Mouse (Mus musculus): Measurements from ENCODE around the gene Mvb12a.

Mvb12a gene

GRCm38 (mm10) chr8:71563992-71564391 is 21.3 kb downstream of the Mvb12a start:
- DNase-seq (ENCODE audit: low read depth, low spot score) = no peak

- DNase-seq (ENCODE audit: low read depth, low spot score) = no peak
Observed at GRCm38 (mm10) chr8:71566501-71566900, 23.8 kb downstream of the Mvb12a start, which contains the start of gene Nxnl1. Gene Nxnl1, minus strand, starts transcription at chr8:71566601.

DNA sequence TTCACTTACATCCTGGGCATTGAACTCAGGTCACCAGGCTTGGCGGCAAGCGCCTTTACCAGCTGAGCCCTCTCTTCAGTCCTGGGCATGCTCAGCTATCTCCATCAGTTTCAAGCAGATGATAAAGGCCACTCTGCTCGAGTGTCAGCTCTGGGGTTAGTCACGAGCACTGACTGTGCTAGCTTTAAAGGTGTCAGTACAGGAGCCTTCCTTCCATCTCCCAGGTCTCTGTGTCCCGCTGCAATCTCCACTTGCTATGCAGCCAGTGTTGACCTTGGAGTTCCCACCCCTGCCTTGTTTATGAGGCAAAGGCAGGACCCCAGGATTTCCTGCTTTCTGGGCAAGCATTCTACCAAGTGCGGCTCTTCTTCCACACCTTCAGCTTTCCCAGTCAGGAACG is 24.9 kb downstream of the Mvb12a start:
- DNase-seq (ENCODE audit: low read depth, low spot score) = no peak

- peak; percentile 49 for DNase-seq (ENCODE audit: low read depth, low spot score)
Observed at GRCm38 (mm10) chr8:71568387-71568937, 25.7 kb downstream of the Mvb12a start, which contains the start of gene Slc27a1. Gene Slc27a1, plus strand, starts transcription at chr8:71568882.

- no peak for DNase-seq (ENCODE audit: low read depth, low spot score)
Observed at GRCm38 (mm10) chr8:71568941-71569340, 26.2 kb downstream of the Mvb12a start.

DNA sequence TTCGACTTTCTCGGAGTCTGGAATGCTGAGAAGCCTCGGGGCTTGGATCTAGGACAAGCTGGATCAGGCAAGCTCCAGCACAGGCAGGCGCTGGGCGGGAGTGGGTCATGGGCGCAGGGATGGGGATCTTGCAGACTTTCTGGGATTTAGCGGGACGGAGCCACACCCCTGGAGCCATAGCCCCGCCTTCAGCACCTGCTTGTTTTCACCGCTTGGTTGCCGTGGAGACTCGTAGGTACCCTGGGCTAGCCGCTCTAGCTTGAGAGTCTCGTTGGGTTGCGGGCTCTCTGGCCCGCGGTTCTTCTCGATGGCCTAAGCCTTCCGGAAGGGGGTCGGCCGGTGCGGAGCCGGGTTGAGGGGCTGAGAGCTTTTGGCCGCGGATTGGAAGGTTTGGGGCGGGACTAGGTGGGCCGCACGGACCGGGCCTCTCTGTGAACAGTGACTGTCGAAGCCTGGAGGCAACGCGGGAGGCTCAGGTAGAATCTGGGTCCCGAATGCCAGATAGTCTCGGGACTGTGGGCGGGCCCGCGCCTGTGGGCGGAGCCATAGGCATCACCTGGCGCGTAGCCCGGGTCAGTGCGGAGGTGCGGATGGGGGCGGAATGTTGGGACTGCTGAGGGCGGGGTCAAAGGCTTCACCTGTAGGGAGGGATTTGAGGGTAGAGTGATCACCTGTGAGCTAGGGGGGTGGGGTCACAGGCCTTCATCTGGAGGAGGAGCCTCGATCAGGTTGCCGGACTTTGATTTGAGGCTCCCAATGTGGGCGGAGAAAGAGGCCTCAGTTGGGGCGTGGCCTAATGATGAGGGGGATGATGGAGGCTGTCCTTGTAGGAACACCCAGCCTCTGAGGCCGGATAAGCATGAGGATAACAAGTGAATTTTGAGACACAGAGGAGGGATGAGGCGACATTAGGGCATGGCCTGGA is 26.9 kb downstream of the Mvb12a start:
- peak; percentile 94 for DNase-seq (ENCODE audit: low read depth, low spot score)

GRCm38 (mm10) chr8:71570291-71570954 is 27.7 kb downstream of the Mvb12a start:
- peak; percentile 95 for DNase-seq (ENCODE audit: low read depth, low spot score)

- no peak for DNase-seq (ENCODE audit: low read depth, low spot score)
Observed at GRCm38 (mm10) chr8:71572077-71572476, 29.4 kb downstream of the Mvb12a start.

DNA sequence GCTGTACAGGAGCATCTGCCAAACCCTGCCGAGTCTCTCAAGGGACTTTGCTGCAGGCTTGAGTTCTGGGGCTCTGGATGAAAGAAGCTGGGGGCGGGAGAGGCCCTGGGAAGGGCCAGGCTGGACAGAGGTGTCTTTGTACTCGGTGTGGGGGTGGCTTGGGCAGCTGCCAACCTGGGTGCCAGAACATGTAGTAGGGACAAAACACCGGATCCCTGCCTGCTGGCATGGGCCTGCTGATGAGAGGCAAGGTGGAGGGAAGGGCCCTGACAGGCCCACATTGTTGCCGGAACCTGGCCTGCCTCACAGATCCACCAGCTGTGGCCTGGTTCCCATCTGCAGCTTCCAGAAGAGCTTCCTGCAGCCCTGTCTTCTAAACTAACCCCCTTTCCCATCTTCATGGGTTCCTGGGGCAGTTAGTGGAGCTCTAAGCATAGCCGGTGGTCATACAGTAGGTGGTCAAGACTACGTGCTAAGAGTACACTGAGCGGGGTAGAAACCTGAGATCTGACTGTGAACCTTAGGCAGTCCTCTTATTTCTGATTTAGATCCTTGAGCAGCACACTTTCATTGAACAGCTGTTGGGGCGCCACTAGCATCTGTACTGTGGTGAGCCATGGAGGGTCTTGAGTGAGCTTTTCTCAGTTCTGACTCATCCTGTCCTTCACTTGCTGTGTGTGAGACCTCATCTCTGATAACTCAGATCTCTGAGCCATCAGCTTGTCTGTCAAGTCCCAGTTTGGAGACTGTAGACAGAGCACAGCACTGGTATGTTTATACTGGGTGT is 30.3 kb downstream of the Mvb12a start:
- DNase-seq (ENCODE audit: low read depth, low spot score) = no peak

DNA sequence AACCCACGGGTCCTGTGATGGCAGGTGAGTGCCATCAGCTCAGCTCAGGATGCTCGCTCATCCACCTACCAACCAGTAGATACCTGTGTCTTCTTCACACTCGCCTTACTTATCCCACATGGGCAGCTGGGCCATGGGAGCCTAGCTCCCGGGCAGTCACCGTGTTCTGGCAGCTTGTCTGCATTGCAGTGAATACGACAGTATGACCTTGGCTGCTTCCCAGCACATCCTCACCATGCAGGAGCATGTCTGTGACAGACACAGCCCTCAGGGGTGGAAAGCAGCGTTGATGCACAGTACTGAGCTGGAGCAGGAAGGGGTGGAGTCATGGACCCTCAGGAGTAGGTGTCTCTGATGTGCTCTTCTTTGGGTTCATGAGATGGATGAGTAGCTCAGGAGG is 31.7 kb downstream of the Mvb12a start:
- no peak for DNase-seq (ENCODE audit: low read depth, low spot score)

DNA sequence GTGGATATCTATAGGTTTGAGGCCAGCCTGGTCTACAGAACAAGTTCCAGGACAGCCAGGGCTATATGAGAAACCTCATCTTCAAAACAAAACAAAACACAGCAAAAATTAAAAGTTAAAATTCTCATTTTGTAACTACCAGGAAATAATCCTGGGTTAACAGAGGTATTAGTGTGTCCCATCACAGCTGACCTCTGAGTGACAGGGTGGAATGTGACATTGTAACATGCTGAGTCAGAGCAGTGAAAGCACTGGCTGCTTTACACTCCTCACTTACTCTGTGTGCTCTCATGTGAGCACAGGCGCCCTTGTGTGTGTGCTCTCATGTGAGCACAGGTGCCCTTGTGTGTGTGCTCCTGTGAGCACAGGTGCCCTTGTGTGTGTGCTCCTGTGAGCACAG is 32.3 kb downstream of the Mvb12a start:
- DNase-seq (ENCODE audit: low read depth, low spot score) = no peak

DNA sequence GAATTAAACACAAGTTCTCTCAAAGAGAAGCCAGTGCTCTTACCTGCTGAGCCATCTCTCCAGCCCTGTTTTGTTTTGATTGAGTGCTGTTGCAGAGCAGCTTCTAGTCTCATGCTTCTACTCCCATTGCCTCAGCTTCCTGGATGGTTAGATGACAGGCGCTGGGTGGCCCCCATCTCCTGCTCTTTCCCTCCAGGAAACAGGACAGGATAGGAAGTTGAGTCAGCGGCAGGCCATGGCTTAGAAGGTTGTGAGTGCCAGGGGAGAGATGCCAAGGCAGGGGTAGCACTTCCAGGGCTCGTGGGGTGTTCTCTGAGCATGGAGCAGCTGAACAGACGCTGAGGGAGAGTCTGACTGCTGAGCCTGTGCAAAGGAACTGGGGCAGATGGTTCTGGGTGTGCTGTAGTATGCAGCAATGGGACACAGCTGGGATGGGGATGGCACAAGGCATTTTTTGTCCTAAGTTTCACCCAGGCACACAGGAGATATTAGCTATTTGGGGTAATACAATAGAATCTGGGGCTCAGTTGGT is 35.2 kb downstream of the Mvb12a start:
- no peak for DNase-seq (ENCODE audit: low read depth, low spot score)

GRCm38 (mm10) chr8:71579009-71579408 is 36.3 kb downstream of the Mvb12a start:
- DNase-seq (ENCODE audit: low read depth, low spot score) = no peak

GRCm38 (mm10) chr8:71579476-71579875 is 36.8 kb downstream of the Mvb12a start:
- DNase-seq (ENCODE audit: low read depth, low spot score) = no peak

DNA sequence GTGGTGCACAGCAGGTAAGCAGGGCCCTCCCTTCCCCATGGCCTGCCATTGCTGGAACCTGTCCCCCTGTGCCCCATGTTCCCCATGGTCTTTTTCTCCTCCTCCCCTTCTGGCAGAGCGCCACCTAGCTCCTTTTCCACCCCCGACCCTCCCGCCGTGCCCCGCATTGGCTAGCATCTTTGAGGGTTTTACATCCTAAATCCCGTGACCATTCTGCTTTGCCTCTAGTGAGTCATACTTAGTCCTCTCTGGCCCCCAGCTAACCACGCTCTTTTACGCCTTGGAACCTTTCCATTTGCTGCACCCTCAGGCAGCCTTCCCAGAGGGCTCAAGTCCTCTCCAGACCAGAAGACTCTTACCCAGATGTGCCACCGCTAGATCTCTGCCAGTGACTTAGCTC is 37.5 kb downstream of the Mvb12a start:
- no peak for DNase-seq (ENCODE audit: low read depth, low spot score)

DNA sequence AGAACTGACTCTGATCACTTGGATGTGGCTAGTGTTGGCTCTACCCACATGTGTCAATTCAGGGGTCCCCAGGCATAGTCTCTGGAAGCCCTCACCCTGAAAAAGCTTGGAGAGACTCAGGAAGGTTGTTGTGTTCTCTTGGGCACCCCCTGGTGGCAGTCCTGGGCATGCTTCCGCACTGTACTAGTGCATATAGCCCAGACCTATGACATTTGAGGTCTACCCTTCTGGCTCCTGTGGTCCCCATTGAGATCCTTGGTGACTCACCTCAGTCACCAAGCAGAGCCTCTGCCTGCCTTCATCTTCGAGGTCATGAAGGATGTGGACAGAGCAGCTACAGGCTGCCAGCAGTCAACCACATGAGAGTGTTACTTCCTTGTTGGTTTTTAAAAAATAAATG is 44.2 kb downstream of the Mvb12a start:
- no peak for DNase-seq (ENCODE audit: low read depth, low spot score)

- no peak for DNase-seq (ENCODE audit: low read depth, low spot score)
Observed at GRCm38 (mm10) chr8:71588762-71589161, 46.0 kb downstream of the Mvb12a start.

GRCm38 (mm10) chr8:71591017-71591416 is 48.3 kb downstream of the Mvb12a start:
- DNase-seq (ENCODE audit: low read depth, low spot score) = no peak

DNA sequence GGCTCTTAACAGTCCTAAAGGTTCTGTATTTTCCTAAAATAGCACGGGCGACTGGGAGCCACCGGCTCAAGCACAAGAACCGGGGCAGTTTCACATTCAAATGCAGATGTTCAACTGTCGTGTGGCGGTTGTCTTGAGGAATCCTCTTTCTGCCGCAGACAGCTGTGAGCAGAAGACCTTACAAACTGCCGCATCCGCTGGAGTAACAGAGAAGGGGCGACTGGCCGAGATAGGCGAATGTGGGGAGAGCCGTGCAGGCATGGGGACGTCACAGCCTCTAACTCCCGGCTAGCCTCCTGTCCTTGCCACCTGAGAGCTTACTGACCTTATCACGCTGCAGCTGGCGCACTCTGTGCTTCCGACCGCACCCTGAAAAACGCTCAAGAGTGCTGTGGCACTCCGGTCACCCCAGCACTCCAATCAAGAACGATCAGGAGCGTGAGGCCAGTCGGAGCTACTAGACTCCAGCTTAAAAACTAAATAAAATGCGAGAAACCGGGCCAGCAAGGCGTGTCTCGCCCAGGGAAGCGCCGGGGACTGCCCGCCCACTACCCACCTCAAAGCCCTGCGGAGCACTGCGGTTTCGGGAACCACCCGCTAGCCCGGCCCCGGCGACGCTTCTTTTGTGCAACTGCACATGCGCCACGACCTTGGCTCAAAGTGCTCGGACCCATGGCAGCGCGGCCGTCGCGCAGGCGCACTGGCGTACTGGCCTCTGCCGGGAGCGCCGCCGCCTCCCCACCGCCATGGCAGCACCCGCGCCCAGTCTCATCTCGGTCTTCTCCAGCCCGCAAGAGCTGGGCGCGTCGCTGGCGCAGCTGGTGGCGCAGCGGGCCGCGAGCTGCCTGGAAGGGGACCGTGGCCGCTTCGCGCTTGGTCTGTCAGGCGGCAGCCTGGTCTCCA is 49.0 kb downstream of the Mvb12a start, which contains the start of gene Pgls:
TSS of gene Pgls (plus strand) at position 706 of the 903 bp plus-strand sequence.
- DNase-seq (ENCODE audit: low read depth, low spot score) = peak; percentile 85
